Mouse (Mus musculus) right cerebral cortex, postnatal 14 days (tissue): ENCODE measurements around the gene Flt1.
A peak's percentile ranks its signal among the peaks of the same experiment; 100 is the strongest.

Experiments
- DNase-seq: peaks from one replicate; pipeline ENCODE4 v3.0.0; 2022

Gene Flt1

GRCm38 (mm10) chr5:147725831-147726700 lies at the start of gene Flt1:
Flt1 (minus strand) TSS chr5:147726011.
- DNase-seq = no peak

GRCm38 (mm10) chr5:147775222-147775621 lies 49.4 kb upstream of the Flt1 start:
- DNase-seq = no peak

GRCm38 (mm10) chr5:147769918-147770317 lies 44.1 kb upstream of the Flt1 start:
- no peak for DNase-seq

GRCm38 (mm10) chr5:147764061-147764460 lies 38.2 kb upstream of the Flt1 start:
- no peak for DNase-seq

GRCm38 (mm10) chr5:147761984-147762383 lies 36.2 kb upstream of the Flt1 start:
- DNase-seq = no peak

- DNase-seq = no peak
Measured at GRCm38 (mm10) chr5:147761275-147761674, 35.5 kb upstream of the Flt1 start.

GRCm38 (mm10) chr5:147758640-147759319 lies 33.0 kb upstream of the Flt1 start:
- no peak for DNase-seq

- DNase-seq = no peak
Measured at GRCm38 (mm10) chr5:147757832-147758587, 32.2 kb upstream of the Flt1 start.

- DNase-seq = no peak
Measured at GRCm38 (mm10) chr5:147752914-147753341, 27.1 kb upstream of the Flt1 start.

GRCm38 (mm10) chr5:147751673-147752130 lies 25.9 kb upstream of the Flt1 start:
- no peak for DNase-seq

GRCm38 (mm10) chr5:147749972-147750371 lies 24.2 kb upstream of the Flt1 start:
- no peak for DNase-seq

- peak; percentile 24 for DNase-seq
Measured at GRCm38 (mm10) chr5:147748081-147748581, 22.3 kb upstream of the Flt1 start.

- DNase-seq = no peak
Measured at GRCm38 (mm10) chr5:147744900-147745653, 19.3 kb upstream of the Flt1 start.

- no peak for DNase-seq
Measured at GRCm38 (mm10) chr5:147742468-147743111, 16.8 kb upstream of the Flt1 start.

- DNase-seq = no peak
Measured at GRCm38 (mm10) chr5:147736766-147737280, 11.0 kb upstream of the Flt1 start.

GRCm38 (mm10) chr5:147733682-147734081 lies 7.9 kb upstream of the Flt1 start:
- no peak for DNase-seq

GRCm38 (mm10) chr5:147732926-147733325 lies 7.1 kb upstream of the Flt1 start:
- DNase-seq = no peak

- DNase-seq = no peak
Measured at GRCm38 (mm10) chr5:147727481-147727880, 1.7 kb upstream of the Flt1 start.

- no peak for DNase-seq
Measured at GRCm38 (mm10) chr5:147726701-147727393, 1.0 kb upstream of the Flt1 start.

- peak; percentile 31 for DNase-seq
Measured at GRCm38 (mm10) chr5:147724945-147725830, 623 bp downstream of the Flt1 start.
